Mouse (Mus musculus) thymus, adult 2 months (tissue): Measurements from ENCODE around the gene Ap2a2.

Experiments
- CTCF ChIP-seq: fragments of 200-500 bp; IDR thresholded peaks from 2 replicates; pipeline ENCODE4 v1.5.1; 2012; ENCODE audit warnings: mild to moderate bottlenecking, control low read depth, low read length, moderate library complexity, borderline replicate concordance; ENCODE audit not compliant: control insufficient read depth, poor library complexity, insufficient read depth; ENCODE audit errors: extremely low read depth
- POLR2A ChIP-seq: fragments of 200-500 bp; IDR thresholded peaks from 2 replicates; pipeline ENCODE4 v1.6.1; 2012; ENCODE audit warnings: mild to moderate bottlenecking, low read length, control low read depth, moderate library complexity; ENCODE audit not compliant: control insufficient read depth, poor library complexity, insufficient read depth; ENCODE audit errors: extremely low read depth

GRCm38 (mm10) chr7:141578511-141578910 lies 16.5 kb downstream of the Ap2a2 start:
- TF ChIP-seq POLR2A (no peak), CTCF (no peak)
